Mouse (Mus musculus) intestine, embryonic 14.5 days (tissue): ENCODE results near the gene Abcg4. TPM values are rescaled to one million over a fixed set of nuclear protein-coding genes. Genes with fewer than 3 reads are reported as not detected.
A peak's percentile ranks its signal among the peaks of the same experiment; 100 is the strongest.
"Not testable (repeated sequence)": the region's sequence is repeated elsewhere in the genome, so short reads cannot be mapped to it uniquely, and the experiment has no call there.

ENCODE experiments used
- ATAC-seq: fragments of 200-750 bp; cut with Nextera tagmentation; replicated peaks from 2 replicates; pipeline ENCODE4 v1.8.0; 2017; ENCODE audit warnings: low read depth, moderate number of reproducible peaks, moderate TSS enrichment, moderate library complexity; ENCODE audit not compliant: low FRiP score, low TSS enrichment
- DNase-seq: peaks from one replicate; pipeline ENCODE4 v3.0.0-alpha.2; 2018; ENCODE audit warnings: low spot score
- H3K27ac ChIP-seq: fragments of 300-500 bp; sonication (generic); 2 replicates; pipeline ENCODE4 v1.5.1; 2014; ENCODE audit warnings: low read depth, mild to moderate bottlenecking, control low read depth
- H3K27me3 ChIP-seq: fragments of 300-500 bp; sonication (generic); replicated peaks from 2 replicates; pipeline ENCODE4 v1.6.1; 2014; ENCODE audit warnings: low read length, control low read depth; ENCODE audit not compliant: control insufficient read depth, insufficient read depth
- H3K36me3 ChIP-seq: fragments of 300-500 bp; sonication (generic); 2 replicates; pipeline ENCODE4 v1.6.1; 2014; ENCODE audit warnings: low read length, control low read depth; ENCODE audit not compliant: control insufficient read depth, insufficient read depth
- H3K4me1 ChIP-seq: fragments of 300-500 bp; sonication (generic); replicated peaks from 2 replicates; pipeline ENCODE4 v1.6.1; 2014; ENCODE audit warnings: low read length, control low read depth, mixed read lengths; ENCODE audit not compliant: control insufficient read depth, insufficient read depth
- H3K4me2 ChIP-seq: fragments of 300-500 bp; sonication (generic); 2 replicates; pipeline ENCODE4 v1.6.1; 2014; ENCODE audit warnings: low read length
- H3K4me3 ChIP-seq: fragments of 300-500 bp; sonication (generic); 2 replicates; pipeline ENCODE4 v1.5.1; 2014; ENCODE audit warnings: low read depth, low read length, control low read depth, mixed read lengths
- H3K9ac ChIP-seq: fragments of 300-500 bp; sonication (generic); 2 replicates; pipeline ENCODE4 v1.6.1; 2014; ENCODE audit warnings: mild to moderate bottlenecking, low read length
- H3K9me3 ChIP-seq: fragments of 300-500 bp; sonication (generic); 2 replicates; pipeline ENCODE4 v1.6.1; 2016; ENCODE audit warnings: low read length, control low read depth; ENCODE audit not compliant: control insufficient read depth
- WGBS: fragments of 180-500 bp; shearing (Covaris S2); extraction: QIAGEN DNeasy Blood & Tissue Kit; methylation state at CpG from one replicate; pipeline ENCODE4 v1.1.7; 2014; 5-methylcytosine and 5-hydroxymethylcytosine counted together
- polyA plus RNA-seq: library from polyadenylated mRNA; unstranded; fragments of >200 nt; fragmentation: Nextera tagmentation; extraction: Ambion mirVana; gene quantifications from 2 replicates; pipeline ENCODE4 v1.2.1, GENCODE M21; 2014

Abcg4 gene
- 3.6 and 4.1 TPM in 2 replicates for polyA plus RNA-seq

DNA sequence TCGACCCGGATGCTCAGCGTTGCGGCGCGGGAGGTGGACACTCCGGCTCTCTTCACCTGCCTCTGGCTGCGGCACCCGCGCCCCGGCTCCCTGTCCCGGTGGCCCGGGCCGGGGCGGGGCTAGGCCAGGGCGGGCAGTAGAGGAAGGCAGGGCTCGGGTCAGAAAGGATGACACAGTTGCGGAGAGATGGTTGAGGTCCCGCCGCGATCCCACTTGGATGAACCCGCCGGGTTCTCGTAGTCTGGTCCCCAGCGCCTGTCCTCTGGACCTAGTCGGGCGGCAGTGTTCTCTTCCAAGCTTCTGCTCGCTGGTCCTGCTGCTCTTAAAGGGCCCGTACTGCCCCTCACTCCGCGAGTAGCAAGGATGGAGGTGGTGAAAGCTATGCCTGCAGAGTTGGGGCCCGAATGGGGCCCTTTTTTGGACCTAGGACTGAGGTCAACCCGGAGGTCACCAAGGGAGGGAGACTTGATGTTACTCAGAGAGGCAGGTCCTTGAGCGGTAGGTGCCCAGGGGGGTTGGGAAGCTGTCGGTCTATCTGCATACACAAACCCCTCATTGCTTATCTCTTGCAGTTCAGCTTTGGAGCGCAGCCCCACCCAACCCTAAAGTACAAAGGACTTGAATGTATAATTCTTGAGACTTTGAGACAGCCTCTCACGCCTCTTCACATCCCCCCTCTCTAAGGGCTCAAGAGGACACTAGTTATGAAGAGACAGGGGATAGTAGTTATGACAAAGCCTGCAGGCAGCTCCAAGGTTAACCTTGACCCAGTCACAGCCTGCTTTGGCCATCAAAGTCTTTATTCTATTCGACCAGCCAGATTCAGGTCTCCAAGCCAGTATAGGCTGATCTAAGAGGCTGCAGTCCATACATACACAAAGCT is at the start of gene Abcg4:
Gene Abcg4 (minus strand): TSS at position 540 of the 883 bp plus-strand sequence.
- peaks cover 27% of the 10 kb centered on the region; the same call in 1 of the 2 replicates for H3K27me3 ChIP-seq
- WGBS = 1% methylated on average over 37 of the region's 38 CpGs
- H3K9ac ChIP-seq = peak within 1 kb of the TSS; percentile 58
- H3K4me1 ChIP-seq = peaks cover 14% of the 10 kb centered on the region; the same call in 1 of the 2 replicates
- H3K4me2 ChIP-seq = peak within 1 kb of the TSS; percentile 97
- peaks cover 18% of the 10 kb centered on the region for H3K36me3 ChIP-seq
- no peak within 1 kb of the TSS for H3K27ac ChIP-seq
- ATAC-seq = peak; percentile 54
- H3K9me3 ChIP-seq = no peaks in the 10 kb centered on the region
- peak; percentile 70 for DNase-seq
- H3K4me3 ChIP-seq = peak within 1 kb of the TSS; percentile 62

DNA sequence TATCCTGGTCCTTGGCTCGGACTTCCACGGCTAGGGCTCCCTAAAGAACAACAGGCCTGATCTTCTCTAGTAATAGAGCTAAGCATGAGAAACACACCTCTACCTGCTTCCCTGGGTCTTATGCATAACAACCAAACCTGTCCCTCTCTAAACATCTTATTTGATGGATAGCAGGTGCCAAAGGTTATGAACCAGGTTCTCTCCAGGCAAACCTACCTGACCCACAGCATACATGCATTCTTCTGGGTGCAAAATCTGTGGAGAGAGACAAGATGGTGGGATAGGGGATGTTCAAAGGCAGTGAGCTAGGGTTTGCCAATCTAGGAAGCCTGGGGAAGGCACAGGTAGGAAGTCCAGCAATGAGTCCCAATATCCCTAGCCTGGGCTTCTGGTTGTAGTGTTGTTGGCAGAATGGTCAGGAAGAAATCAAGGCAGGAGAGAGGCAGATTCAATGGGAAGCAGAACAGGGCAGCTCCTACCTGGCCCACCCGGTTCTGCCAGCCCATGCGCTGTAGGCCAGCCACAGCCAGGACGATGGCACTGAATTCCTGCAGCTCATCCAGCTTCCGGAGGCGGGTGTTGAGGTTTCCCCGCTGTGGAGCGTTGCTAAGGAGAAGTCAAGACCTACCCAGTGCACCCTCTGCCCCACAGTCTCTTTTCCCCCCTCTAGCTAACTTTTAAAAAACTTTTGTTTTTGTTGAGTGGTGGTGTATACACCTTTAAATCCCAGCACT is 49.2 kb upstream of the Abcg4 start:
- Histone ChIP-seq H3K27me3 (no peaks in the 10 kb centered on the region), H3K27ac (no peak overlapping the region; the same call in 1 of the 2 replicates), H3K9me3 (no peaks in the 10 kb centered on the region), H3K4me2 (peak overlapping the region; percentile 72), H3K9ac (0 out of 2 replicates have a peak overlapping the region, but pooled peaks have one; percentile 14), H3K4me1 (peaks cover 14% of the 10 kb centered on the region), H3K4me3 (peak overlapping the region; percentile 83), H3K36me3 (peaks cover 41% of the 10 kb centered on the region)
- WGBS = 68% methylated on average over 9 of the region's 9 CpGs
- ATAC-seq = no peak
- no peak for DNase-seq

DNA sequence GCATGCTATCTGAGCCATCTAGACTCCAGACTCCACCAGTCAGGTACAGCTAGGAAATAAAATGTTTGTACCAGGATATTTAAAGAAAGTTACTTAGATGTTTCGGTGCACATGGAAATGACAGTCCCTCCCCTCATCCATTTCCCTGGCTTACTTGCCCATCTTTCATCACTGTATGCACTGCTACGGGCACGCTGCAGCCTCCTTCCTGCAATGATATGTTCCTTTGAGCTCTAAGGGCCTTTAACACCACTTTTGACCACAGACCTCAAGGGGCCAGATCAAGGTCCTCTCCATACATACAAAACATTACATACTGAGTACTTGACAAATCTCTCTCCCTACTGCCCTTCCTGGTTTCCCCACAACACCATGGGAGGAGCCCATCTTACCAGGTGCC is 48.5 kb upstream of the Abcg4 start:
- no peaks in the 10 kb centered on the region for H3K27me3 ChIP-seq
- 75% methylated on average over 3 of the region's 3 CpGs for WGBS
- H3K9ac ChIP-seq = peak overlapping the region; percentile 96
- H3K4me2 ChIP-seq = peak overlapping the region; percentile 72
- ATAC-seq (no peak), DNase-seq (no peak)
- no peak overlapping the region for H3K27ac ChIP-seq
- peak overlapping the region; percentile 83 for H3K4me3 ChIP-seq
- H3K9me3 ChIP-seq = no peaks in the 10 kb centered on the region
- H3K36me3 ChIP-seq = peaks cover 47% of the 10 kb centered on the region
- peaks cover 11% of the 10 kb centered on the region for H3K4me1 ChIP-seq

DNA sequence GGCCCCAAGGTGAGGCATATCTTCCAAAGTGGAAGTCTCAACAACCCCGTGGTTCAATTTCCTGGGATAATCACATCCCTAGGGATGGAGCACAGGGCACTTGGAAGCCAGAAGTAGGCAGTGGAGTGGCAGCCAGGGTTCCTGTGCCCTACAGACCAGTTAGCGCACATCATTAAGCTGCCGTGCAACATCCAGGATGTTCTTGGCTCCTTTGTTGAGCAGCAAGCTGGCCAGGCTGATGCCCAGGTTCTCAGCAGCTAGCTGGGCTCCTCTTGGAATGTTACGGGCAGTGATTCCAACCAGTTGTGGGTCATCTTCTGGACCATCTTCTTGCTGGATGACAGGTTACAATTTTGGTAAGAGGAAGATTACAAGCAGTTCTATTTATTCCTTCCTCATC is 48.1 kb upstream of the Abcg4 start:
- Histone ChIP-seq H3K4me2 (peak overlapping the region; percentile 72), H3K4me1 (peaks cover 11% of the 10 kb centered on the region), H3K9ac (peak overlapping the region; percentile 96), H3K36me3 (peaks cover 52% of the 10 kb centered on the region), H3K4me3 (peak overlapping the region; percentile 83)
- not testable (repeated sequence) for H3K9me3 ChIP-seq, ATAC-seq, DNase-seq, H3K27me3 ChIP-seq, H3K27ac ChIP-seq
- WGBS = 31% methylated on average over 4 of the region's 4 CpGs

DNA sequence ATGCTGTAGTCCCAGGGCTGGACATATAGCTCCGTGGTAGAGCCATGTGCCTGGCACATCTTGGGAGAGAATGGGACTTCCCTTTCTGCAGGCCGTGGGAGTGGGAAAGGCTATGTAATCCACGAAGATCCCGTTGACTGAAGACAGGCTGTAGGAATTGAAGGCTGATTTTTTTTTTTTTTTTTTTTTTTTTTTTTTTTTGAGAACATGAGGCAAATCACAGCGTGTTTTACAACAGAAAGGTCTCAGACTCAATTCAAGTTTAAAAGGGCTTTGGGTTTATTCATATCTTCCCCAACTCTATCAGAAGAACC is 47.6 kb upstream of the Abcg4 start:
- no peak for DNase-seq
- Histone ChIP-seq H3K36me3 (peaks cover 54% of the 10 kb centered on the region), H3K9me3 (no peaks in the 10 kb centered on the region), H3K27me3 (no peaks in the 10 kb centered on the region), H3K4me3 (peak overlapping the region; percentile 83), H3K27ac (peak overlapping the region; percentile 95), H3K4me1 (peaks cover 11% of the 10 kb centered on the region), H3K4me2 (peak overlapping the region; percentile 72), H3K9ac (peak overlapping the region; percentile 96)
- WGBS = under 1% methylated on average over 5 of the region's 5 CpGs
- ATAC-seq = no peak

DNA sequence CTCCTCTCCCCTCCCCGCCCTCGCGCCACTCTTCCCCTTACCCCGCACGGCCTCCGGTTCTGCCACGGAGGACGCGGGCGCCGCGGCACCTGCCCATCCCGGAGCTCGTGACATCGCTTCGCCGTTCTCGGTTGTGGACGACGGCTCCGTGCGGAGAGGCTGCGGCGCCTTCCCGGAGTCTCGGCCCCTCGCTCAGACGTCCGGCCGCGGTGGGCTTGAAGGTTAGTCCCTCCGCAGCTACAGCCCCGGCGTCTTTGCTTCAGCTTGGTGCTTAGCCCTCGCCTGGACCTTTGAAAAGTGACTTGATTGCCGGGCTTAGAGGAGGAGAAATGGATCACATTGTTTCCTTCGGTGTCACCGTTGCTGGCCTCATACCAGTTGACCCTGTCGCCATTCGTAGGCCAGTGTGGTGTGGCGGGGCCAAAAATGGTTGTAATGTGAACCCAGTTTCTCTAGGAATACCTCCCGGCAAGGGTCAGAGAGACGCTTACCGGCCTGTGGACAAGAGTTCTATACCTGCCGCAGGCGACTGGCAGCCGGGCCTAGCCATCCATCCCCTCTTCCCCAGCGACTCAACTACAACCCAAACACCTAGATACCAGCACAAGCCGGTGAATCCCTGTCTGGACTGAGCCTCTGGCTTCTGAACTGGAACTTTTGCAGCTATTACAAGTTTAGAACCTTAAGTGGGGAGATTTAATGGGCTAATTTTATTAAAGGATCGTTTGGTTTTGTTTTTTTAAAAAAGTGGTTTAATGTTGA is 47.1 kb upstream of the Abcg4 start:
- no peak; the same call in 1 of the 2 replicates for ATAC-seq
- Histone ChIP-seq H3K4me3 (peak overlapping the region; percentile 83), H3K27me3 (no peaks in the 10 kb centered on the region), H3K27ac (peak overlapping the region; percentile 95), H3K9me3 (no peaks in the 10 kb centered on the region), H3K4me2 (peak overlapping the region; percentile 72), H3K36me3 (peaks cover 54% of the 10 kb centered on the region), H3K9ac (peak overlapping the region; percentile 96), H3K4me1 (peaks cover 11% of the 10 kb centered on the region)
- peak; percentile 80 for DNase-seq
- WGBS = under 1% methylated on average over 50 of the region's 50 CpGs

DNA sequence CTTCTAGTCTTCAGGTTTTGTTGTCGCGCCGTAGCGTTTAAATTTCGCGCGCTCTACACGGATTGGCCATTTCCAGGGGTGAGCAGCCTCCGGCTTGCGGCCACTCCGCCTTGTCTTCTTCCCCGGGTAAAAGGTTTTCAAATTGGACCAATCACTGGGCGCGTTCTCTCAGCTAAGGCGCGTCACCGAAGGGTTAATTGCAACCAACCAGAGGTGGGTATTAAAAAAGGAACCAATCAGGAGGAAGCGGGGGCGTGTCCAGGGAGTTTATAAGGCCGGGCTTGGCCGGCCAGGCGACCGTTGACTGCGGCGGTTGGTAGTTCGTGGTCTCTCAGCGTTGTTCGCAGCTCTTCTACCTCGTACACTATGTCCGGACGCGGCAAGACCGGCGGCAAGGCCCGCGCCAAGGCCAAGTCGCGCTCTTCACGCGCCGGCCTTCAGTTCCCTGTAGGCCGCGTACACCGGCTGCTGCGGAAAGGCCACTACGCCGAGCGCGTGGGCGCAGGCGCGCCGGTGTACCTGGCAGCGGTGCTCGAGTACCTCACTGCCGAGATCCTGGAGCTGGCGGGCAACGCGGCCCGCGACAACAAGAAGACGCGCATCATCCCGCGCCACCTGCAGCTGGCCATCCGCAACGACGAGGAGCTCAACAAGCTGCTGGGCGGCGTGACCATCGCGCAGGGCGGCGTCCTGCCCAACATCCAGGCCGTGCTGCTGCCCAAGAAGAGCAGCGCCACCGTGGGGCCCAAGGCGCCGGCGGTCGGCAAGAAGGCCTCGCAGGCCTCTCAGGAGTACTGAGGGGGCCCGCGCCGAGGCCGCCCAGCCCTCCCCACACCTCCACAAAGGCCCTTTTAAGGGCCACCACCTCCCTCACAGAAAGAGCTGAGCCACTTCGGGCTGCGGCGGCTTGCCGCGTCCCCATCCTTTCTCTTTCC is 46.2 kb upstream of the Abcg4 start, which contains the start of gene H2afx:
Gene H2afx (plus strand): TSS at position 299 of the 935 bp plus-strand sequence.
- H3K27ac ChIP-seq = peak within 1 kb of the TSS; percentile 95
- DNase-seq = peak; percentile 99
- peaks cover 63% of the 10 kb centered on the region for H3K36me3 ChIP-seq
- H3K4me3 ChIP-seq = peak within 1 kb of the TSS; percentile 83
- peak within 1 kb of the TSS; percentile 72 for H3K4me2 ChIP-seq
- ATAC-seq = peak; percentile 93
- H3K9me3 ChIP-seq = no peaks in the 10 kb centered on the region
- peak within 1 kb of the TSS; percentile 96 for H3K9ac ChIP-seq
- WGBS = under 1% methylated on average over 86 of the region's 91 CpGs
- H3K27me3 ChIP-seq = no peaks in the 10 kb centered on the region
- peaks cover 11% of the 10 kb centered on the region for H3K4me1 ChIP-seq
